Mouse (Mus musculus) MN1 (cell line): ENCODE data around the gene Tspo.
A peak's percentile ranks its signal among the peaks of the same experiment; 100 is the strongest.

ENCODE experiments used
- DNase-seq: peaks from one replicate; pipeline ENCODE4 v3.0.0-alpha.2; 2016; ENCODE audit warnings: low spot score

The Tspo gene

GRCm38 (mm10) chr15:83583419-83584156 is 20.2 kb downstream of the Tspo start:
- peak; percentile 72 for DNase-seq

- DNase-seq, result no peak
These were observed 21.4 kb downstream of the Tspo start for GRCm38 (mm10) chr15:83584741-83585220.

- DNase-seq, result no peak
These were observed 27.4 kb downstream of the Tspo start for GRCm38 (mm10) chr15:83590841-83591240.

- no peak for DNase-seq
These were observed 28.4 kb downstream of the Tspo start for GRCm38 (mm10) chr15:83591758-83592157.

- DNase-seq, result no peak
These were observed 29.1 kb downstream of the Tspo start for GRCm38 (mm10) chr15:83592260-83593188.

GRCm38 (mm10) chr15:83593189-83593585 is 29.8 kb downstream of the Tspo start:
- DNase-seq, result peak; percentile 89

- DNase-seq, result peak; percentile 77
These were observed 30.5 kb downstream of the Tspo start for GRCm38 (mm10) chr15:83593702-83594512.

- peak; percentile 99 for DNase-seq
These were observed 31.3 kb downstream of the Tspo start, which contains the start of gene Ttll12 for GRCm38 (mm10) chr15:83594513-83595363. Ttll12 (minus strand) TSS chr15:83595157.

- no peak for DNase-seq
These were observed 31.9 kb downstream of the Tspo start for GRCm38 (mm10) chr15:83595364-83595711.

GRCm38 (mm10) chr15:83596833-83597232 is 33.4 kb downstream of the Tspo start:
- DNase-seq, result no peak

- DNase-seq, result no peak
These were observed 37.8 kb downstream of the Tspo start for GRCm38 (mm10) chr15:83601185-83601584.

GRCm38 (mm10) chr15:83602372-83603045 is 39.1 kb downstream of the Tspo start:
- peak; percentile 62 for DNase-seq

GRCm38 (mm10) chr15:83603046-83603396 is 39.6 kb downstream of the Tspo start:
- DNase-seq, result no peak

- no peak for DNase-seq
These were observed 40.0 kb downstream of the Tspo start for GRCm38 (mm10) chr15:83603426-83603825.

GRCm38 (mm10) chr15:83606216-83606615 is 42.8 kb downstream of the Tspo start:
- DNase-seq, result no peak

- no peak for DNase-seq
These were observed 43.3 kb downstream of the Tspo start for GRCm38 (mm10) chr15:83606700-83607099.

- peak; percentile 81 for DNase-seq
These were observed 43.9 kb downstream of the Tspo start for GRCm38 (mm10) chr15:83607115-83607802.

GRCm38 (mm10) chr15:83615245-83615644 is 51.9 kb downstream of the Tspo start:
- no peak for DNase-seq
